Mouse (Mus musculus): Measurements from ENCODE around the gene Naa80. TPM values are rescaled to one million over a fixed set of nuclear protein-coding genes. Genes with fewer than 3 reads are reported as not detected.
A peak's percentile ranks its signal among the peaks of the same experiment; 100 is the strongest.
"Not testable (repeated sequence)": the region's sequence is repeated elsewhere in the genome, so short reads cannot be mapped to it uniquely, and the experiment has no call there.

Gene Naa80
- total RNA-seq, 2 experiments from 2014 or later, result 11.3 to 12.6 TPM

DNA sequence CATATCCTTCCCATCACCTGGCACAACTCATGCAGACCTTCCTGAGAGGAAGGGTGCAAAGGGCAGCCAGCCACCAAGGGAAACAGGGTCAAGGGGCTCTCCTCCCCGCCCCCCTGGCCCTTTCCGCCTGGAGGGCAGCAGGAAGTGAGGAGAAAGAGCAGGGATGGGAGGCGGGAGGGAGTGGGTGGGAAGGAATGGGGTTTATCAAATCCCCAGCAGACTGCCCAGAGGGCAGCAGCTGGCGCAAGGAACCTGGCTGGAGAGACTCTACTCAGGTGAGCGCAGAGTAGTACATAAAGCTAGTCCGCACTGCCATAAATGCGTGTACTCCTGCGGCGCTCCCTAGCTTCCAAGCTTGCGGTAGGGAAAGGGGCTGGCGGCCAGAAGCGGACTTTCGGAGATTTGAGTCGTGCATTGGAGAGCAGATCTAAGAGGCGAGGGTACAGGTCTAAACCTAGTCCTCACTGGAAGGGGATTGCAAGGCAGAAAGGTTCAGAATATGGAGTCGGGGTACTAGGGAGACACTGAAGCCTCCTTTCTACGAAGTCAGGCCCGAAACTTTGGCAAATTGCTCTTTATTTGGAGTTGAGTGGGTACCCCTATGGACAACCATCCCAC is 10.9 kb upstream of the Naa80 start, which contains the start of gene Hyal2:
Hyal2 (plus strand) TSS at position 244 of the 618 bp plus-strand sequence.
- TF ChIP-seq CTCF (IDR thresholded peaks at IDR 0.05), result no peak
- H3K4me3 ChIP-seq, result peak within 1 kb of the TSS; percentile 82
- H3K27ac ChIP-seq, result peak within 1 kb of the TSS; percentile 95
- intact Hi-C loops (cut with DNase I), result no loop called here
- no peak for DNase-seq (ENCODE audit: extremely low spot score in 1 of 2, low spot score in 2 of 2)

- peak overlapping the region; percentile 82 for H3K4me3 ChIP-seq
- intact Hi-C loops (cut with DNase I), result no loop called here
- peak overlapping the region; percentile 95 for H3K27ac ChIP-seq
- peak; percentile 71 to 79 for DNase-seq (ENCODE audit: extremely low spot score in 1 of 2, low spot score in 2 of 2)
- TF ChIP-seq CTCF (IDR thresholded peaks at IDR 0.05), result no peak
Observed at GRCm38 (mm10) chr9:107568331-107569261, 10.1 kb upstream of the Naa80 start.

- H3K4me3 ChIP-seq, result peak overlapping the region; percentile 82
- no peak for TF ChIP-seq CTCF (IDR thresholded peaks at IDR 0.05)
- intact Hi-C loops (cut with DNase I), result no loop called here
- DNase-seq (ENCODE audit: extremely low spot score in 1 of 2, low spot score in 2 of 2), result no peak
- peak overlapping the region; percentile 95 for H3K27ac ChIP-seq
Observed at GRCm38 (mm10) chr9:107569270-107569669, 9.4 kb upstream of the Naa80 start.

DNA sequence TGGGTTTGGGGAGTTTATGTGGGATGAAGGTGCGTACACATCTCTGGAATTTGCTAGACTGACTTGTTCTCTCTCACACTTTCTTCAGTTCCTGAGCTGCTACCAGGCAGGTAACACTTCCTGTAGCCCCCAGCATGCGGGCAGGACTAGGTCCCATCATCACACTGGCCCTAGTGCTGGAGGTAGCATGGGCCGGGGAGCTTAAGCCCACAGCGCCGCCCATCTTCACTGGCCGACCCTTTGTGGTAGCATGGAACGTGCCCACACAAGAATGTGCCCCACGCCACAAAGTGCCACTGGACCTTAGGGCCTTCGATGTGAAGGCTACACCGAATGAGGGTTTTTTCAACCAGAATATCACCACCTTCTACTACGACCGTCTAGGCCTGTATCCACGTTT is 8.7 kb upstream of the Naa80 start:
- Histone ChIP-seq H3K4me3 (peak overlapping the region; percentile 82), H3K27ac (no peak overlapping the region)
- no peak for DNase-seq (ENCODE audit: extremely low spot score in 1 of 2, low spot score in 2 of 2)
- intact Hi-C loops (cut with DNase I), result loop anchor here (10.0 kb wide), 1 partner anchor 925 kb away; the partner anchor contains the start of gene Usp19
- TF ChIP-seq CTCF (IDR thresholded peaks at IDR 0.05), result no peak

DNA sequence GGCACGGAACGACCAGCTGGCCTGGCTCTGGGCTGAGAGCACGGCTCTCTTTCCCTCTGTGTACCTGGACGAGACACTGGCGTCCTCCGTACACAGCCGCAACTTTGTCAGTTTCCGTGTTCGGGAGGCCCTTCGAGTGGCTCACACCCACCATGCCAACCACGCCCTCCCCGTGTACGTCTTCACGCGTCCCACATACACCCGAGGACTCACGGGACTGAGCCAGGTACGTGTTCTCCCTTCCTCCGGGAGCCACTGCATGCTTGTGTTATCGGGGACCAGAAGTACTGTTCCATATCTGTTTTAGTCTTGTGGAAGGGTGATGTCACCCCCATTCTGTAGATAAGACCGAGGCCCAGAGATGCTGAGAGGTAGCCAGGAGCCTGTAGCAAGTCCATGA is 7.8 kb upstream of the Naa80 start:
- intact Hi-C loops (cut with DNase I), result loop anchor here (10.0 kb wide), 1 partner anchor 924 kb away; the partner anchor contains the start of gene Usp19
- Histone ChIP-seq H3K4me3 (no peak overlapping the region), H3K27ac (no peak overlapping the region)
- no peak for DNase-seq (ENCODE audit: extremely low spot score in 1 of 2, low spot score in 2 of 2)
- no peak for TF ChIP-seq CTCF (IDR thresholded peaks at IDR 0.05)

GRCm38 (mm10) chr9:107571534-107572326 is 7.0 kb upstream of the Naa80 start:
- no peak for TF ChIP-seq CTCF (IDR thresholded peaks at IDR 0.05)
- Histone ChIP-seq H3K4me3 (no peak overlapping the region), H3K27ac (no peak overlapping the region)
- DNase-seq (ENCODE audit: extremely low spot score in 1 of 2, low spot score in 2 of 2), result no peak
- intact Hi-C loops (cut with DNase I), result loop anchor here (10.0 kb wide), 1 partner anchor 923 kb away; the partner anchor contains the start of gene Usp19

- intact Hi-C loops (cut with DNase I), result loop anchor here (10.0 kb wide), 1 partner anchor 923 kb away; the partner anchor contains the start of gene Usp19
- H3K27ac ChIP-seq, result no peak overlapping the region
- no peak overlapping the region for H3K4me3 ChIP-seq
- DNase-seq (ENCODE audit: extremely low spot score in 1 of 2, low spot score in 2 of 2), result no peak
- no peak for TF ChIP-seq CTCF (IDR thresholded peaks at IDR 0.05)
Observed at GRCm38 (mm10) chr9:107572327-107572662, 6.4 kb upstream of the Naa80 start.

DNA sequence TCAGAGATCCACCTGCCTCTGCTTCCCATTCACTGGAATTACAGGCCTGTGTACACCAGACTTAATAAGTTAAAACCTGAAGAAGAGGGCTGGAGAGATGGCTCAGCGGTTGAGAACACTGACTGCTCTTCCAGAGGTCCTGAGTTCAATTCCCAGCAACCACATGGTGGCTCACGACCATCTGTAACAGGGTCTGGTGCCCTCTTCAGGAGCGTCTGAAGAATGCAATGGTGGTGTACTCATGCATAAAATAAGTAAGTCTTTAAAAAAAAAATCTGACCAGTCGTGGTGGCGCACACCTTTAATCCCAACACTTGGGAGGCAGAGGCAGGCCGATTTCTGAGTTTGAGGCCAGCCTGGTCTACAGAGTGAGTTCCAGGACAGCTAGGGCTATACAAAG is 4.9 kb upstream of the Naa80 start:
- intact Hi-C loops (cut with DNase I), result loop anchor here (10.0 kb wide), 1 partner anchor 921 kb away; the partner anchor contains the start of gene Usp19
- not testable (repeated sequence) for DNase-seq (ENCODE audit: extremely low spot score in 1 of 2, low spot score in 2 of 2); H3K4me3 ChIP-seq; H3K27ac ChIP-seq
- TF ChIP-seq CTCF (IDR thresholded peaks at IDR 0.05), result peak; percentile 26

- no peak for DNase-seq (ENCODE audit: extremely low spot score in 1 of 2, low spot score in 2 of 2)
- TF ChIP-seq CTCF (IDR thresholded peaks at IDR 0.05), result no peak
- no peak overlapping the region for H3K27ac ChIP-seq
- H3K4me3 ChIP-seq, result no peak overlapping the region
- intact Hi-C loops (cut with DNase I), result loop anchor here (10.0 kb wide), 1 partner anchor 919 kb away; the partner anchor contains the start of gene Usp19
Observed at GRCm38 (mm10) chr9:107575579-107576356, 2.9 kb upstream of the Naa80 start.

DNA sequence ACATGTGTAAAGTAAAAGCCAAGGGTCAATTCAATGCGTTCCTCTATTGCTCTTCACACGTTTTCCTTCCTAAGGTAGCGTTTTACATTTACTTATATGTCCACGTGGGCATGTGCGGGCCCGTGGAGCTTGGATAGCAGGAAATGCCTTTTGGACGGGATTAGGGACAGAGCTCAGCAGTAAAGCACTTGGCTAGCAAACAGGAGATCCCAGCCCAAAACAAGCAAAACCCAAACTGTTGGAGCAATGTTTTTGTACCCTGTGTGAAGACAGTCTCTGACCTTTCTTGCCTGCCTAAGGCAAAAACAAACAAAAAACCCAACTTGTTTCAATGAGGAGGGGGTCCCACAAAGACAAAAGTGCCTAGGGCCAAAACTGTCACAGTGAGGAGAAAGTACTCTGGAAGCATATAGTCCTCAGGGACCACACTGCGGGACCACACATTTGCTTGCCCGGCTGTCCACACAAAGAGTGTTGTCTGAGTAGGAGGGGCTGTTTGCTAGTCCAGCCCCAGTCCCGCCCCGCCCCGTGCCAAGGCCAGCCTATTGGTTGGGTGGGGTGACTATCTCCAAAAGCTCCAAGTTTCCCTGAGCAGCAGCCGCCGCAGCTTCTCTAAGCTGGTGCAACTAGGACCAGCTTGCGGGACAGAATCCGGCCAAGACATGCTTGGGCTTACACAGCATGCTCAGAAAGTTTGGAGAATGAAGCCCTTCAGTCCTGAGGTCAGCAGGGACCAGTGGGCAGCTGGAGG is 2.2 kb upstream of the Naa80 start, which contains the start of gene Hyal1:
Hyal1 (plus strand) TSS at position 571 of the 751 bp plus-strand sequence.
- peak within 1 kb of the TSS; percentile 63 for H3K27ac ChIP-seq
- no peak for DNase-seq (ENCODE audit: extremely low spot score in 1 of 2, low spot score in 2 of 2)
- intact Hi-C loops (cut with DNase I), result loop anchor here (10.0 kb wide), 1 partner anchor 918 kb away; the partner anchor contains the start of gene Usp19
- H3K4me3 ChIP-seq, result peak within 1 kb of the TSS; percentile 39; the same call in 1 of the 2 replicates
- TF ChIP-seq CTCF (IDR thresholded peaks at IDR 0.05), result no peak
